8 mouse cellular contexts compared by ENCODE assay signal in the genomic region with DNA sequence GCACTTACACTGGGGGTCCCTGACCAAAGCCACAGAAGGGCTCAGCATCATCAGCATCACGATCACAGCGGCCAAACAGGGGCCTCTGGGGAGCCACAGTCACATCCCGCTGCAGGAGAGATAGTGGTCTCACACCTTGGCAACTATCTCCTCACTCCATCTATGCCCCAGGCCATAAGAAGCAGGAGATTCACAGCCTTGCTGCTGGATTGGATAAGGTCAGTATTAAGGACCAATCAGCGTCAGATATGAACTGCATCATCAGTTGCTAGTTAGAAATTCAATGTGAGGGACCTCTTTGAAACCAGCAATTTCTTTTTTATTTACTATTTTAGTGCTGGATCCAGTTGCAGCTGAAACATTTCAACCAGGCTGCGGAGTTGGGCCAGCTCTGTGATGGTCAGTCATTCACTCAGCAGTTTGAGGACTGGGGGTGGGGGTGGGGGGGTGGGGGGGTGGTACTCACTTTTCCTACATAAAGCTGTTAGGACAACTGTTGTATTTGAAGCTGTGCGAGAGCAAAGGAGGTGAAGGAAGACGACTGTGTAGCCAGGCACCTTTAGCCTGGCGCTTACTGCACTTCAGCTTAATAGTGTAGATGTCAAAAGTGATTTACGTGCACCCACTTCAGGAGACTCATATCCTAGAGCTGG. TPM values are rescaled to one million over a fixed set of nuclear protein-coding genes. Genes with fewer than 3 reads are reported as not detected.
DNase-seq lines count a peak whose midpoint lies in the region; TF ChIP-seq lines count a peak whose summit lies in the region.

No protein-coding gene starts in this region.

- no peaks in the 10 kb centered on the region for H3K9me3 ChIP-seq in ES-E14 (ENCODE audit: control insufficient read depth, insufficient read depth, low read depth, low read length)
- H3K9me3 ChIP-seq in forebrain, embryonic 10.5 days = no peaks in the 10 kb centered on the region; the same call in 1 of the 2 replicates
- H3K9me3 ChIP-seq in hindbrain, embryonic 10.5 days = no peaks in the 10 kb centered on the region

- H3K4me1 ChIP-seq in ES-E14 (ENCODE audit: control insufficient read depth in 2 of 2, insufficient read depth in 2 of 2, low read length in 2 of 2, poor library complexity in 1 of 2) = no peaks in the 10 kb centered on the region; a peak in 1 of 4 replicates
- peaks cover 16% of the 10 kb centered on the region for H3K4me1 ChIP-seq in forebrain, embryonic 10.5 days
- H3K4me1 ChIP-seq in hindbrain, embryonic 10.5 days (replicated peaks) = peaks cover 15% of the 10 kb centered on the region

- DNase-seq in ES-E14 (ENCODE audit: low read depth, low spot score) (peak; percentile 87), MN1 (ENCODE audit: low spot score) (no peak)
- DNase-seq in brain, adult 2 months (ENCODE audit: low read depth, low spot score) = peak; percentile 94
- peak; percentile 20 for DNase-seq in forebrain, embryonic 10.5 days (ENCODE audit: extremely low spot score, low spot score)
- DNase-seq in hindbrain, embryonic 10.5 days (ENCODE audit: low spot score) = no peak
- DNase-seq in layer of hippocampus, adult 9-11 months = peak; percentile 86
- DNase-seq in lung, postnatal 10 days = peak; percentile 88
- peak; percentile 64 to 75 for DNase-seq in right cerebral cortex, adult 2 months (ENCODE audit: low spot score in 2 of 2)

- in situ Hi-C loops in ES-E14 (cut with MboI; ENCODE audit: low sequenced_read_pairs in 2 of 2, unreplicated experiment in 2 of 2) = no loop called here

- no peaks in the 10 kb centered on the region for H3K36me3 ChIP-seq in ES-E14 (ENCODE audit: control insufficient read depth, insufficient read depth, low read length, poor library complexity, severe bottlenecking)
- no peaks in the 10 kb centered on the region for H3K36me3 ChIP-seq in forebrain, embryonic 10.5 days (replicated peaks)
- no peaks in the 10 kb centered on the region for H3K36me3 ChIP-seq in hindbrain, embryonic 10.5 days

- H3K4me3 ChIP-seq in ES-E14 (ENCODE audit: insufficient read depth in 1 of 2, low read depth in 1 of 2, low read length in 2 of 2, poor library complexity in 1 of 2, severe bottlenecking in 1 of 2) = peak overlapping the region; percentile 69 to 88
- H3K4me3 ChIP-seq in forebrain, embryonic 10.5 days = peak overlapping the region; percentile 69
- H3K4me3 ChIP-seq in hindbrain, embryonic 10.5 days = peak overlapping the region; percentile 68

- H3K9ac ChIP-seq in ES-E14 (ENCODE audit: insufficient read depth, low read depth, low read length, poor library complexity, severe bottlenecking) = no peak overlapping the region

- no peak overlapping the region for H3K27ac ChIP-seq in ES-E14 (ENCODE audit: insufficient read depth, low read depth, low read length, poor library complexity, severe bottlenecking)
- H3K27ac ChIP-seq in forebrain, embryonic 10.5 days = peak overlapping the region; percentile 97
- H3K27ac ChIP-seq in hindbrain, embryonic 10.5 days = peak overlapping the region; percentile 97

- WGBS in forebrain, embryonic 10.5 days = 9% methylated on average over 9 of the region's 9 CpGs
- WGBS in hindbrain, embryonic 10.5 days = 16% methylated on average over 9 of the region's 9 CpGs

- H3K27me3 ChIP-seq in forebrain, embryonic 10.5 days (ENCODE audit: poor library complexity, severe bottlenecking) = no peaks in the 10 kb centered on the region
- H3K27me3 ChIP-seq in hindbrain, embryonic 10.5 days (ENCODE audit: insufficient read depth, poor library complexity, severe bottlenecking) = no peaks in the 10 kb centered on the region

TF ChIP-seq in ES-E14, 5 proteins besides CTCF, POLR2A, EP300 and RAD21:
- TF ChIP-seq ZC3H11A (IDR thresholded peaks at IDR 0.05; ENCODE audit: borderline replicate concordance, low read depth, low read length) = no peak
- TF ChIP-seq CHD2 (IDR thresholded peaks at IDR 0.05; ENCODE audit: low read depth, low read length) = peak; percentile 96
- no peak for TF ChIP-seq MAFK (IDR thresholded peaks at IDR 0.05; ENCODE audit: insufficient read depth, low read depth, low read length)
- TF ChIP-seq ZNF384 (IDR thresholded peaks at IDR 0.05; ENCODE audit: low read depth, low read length) = no peak

RNA-seq across cellular contexts. Expression of gene BC051142, which starts 0.4 kb away (rescaled TPM):
- not detected in 2 replicates for total RNA-seq in ES-E14 (2012; rRNA removed)
- 1.3 and 1.6 TPM in 2 replicates for polyA plus RNA-seq in forebrain, embryonic 10.5 days (2016; fragmentation: Nextera tagmentation; extraction: Ambion mirVana)
- polyA plus RNA-seq in hindbrain, embryonic 10.5 days (2016; fragmentation: Nextera tagmentation; extraction: Ambion mirVana) = 1.4 and 2.0 TPM in 2 replicates

RNA-seq across cellular contexts. Expression of gene Btnl1, which starts 21.3 kb away (rescaled TPM):
- not detected in 2 replicates for total RNA-seq in ES-E14 (2012; rRNA removed)
- not detected in 2 replicates for polyA plus RNA-seq in forebrain, embryonic 10.5 days (2016; fragmentation: Nextera tagmentation; extraction: Ambion mirVana)
- polyA plus RNA-seq in hindbrain, embryonic 10.5 days (2016; fragmentation: Nextera tagmentation; extraction: Ambion mirVana) = not detected in 2 replicates

RNA-seq across cellular contexts. Expression of gene Btnl2, which starts 43.6 kb away (rescaled TPM):
- not detected in 2 replicates for total RNA-seq in ES-E14 (2012; rRNA removed)
- polyA plus RNA-seq in forebrain, embryonic 10.5 days (2016; fragmentation: Nextera tagmentation; extraction: Ambion mirVana) = not detected in 2 replicates
- polyA plus RNA-seq in hindbrain, embryonic 10.5 days (2016; fragmentation: Nextera tagmentation; extraction: Ambion mirVana) = not detected in 2 replicates

Comparison
In these comparisons a context has a peak if more than half of its experiments do, and no peak if none do; other contexts are left out.
1. DNase-seq: peak in ES-E14 (single experiment), brain, adult 2 months (single experiment), forebrain, embryonic 10.5 days (single experiment), layer of hippocampus, adult 9-11 months (single experiment), lung, postnatal 10 days (single experiment) and right cerebral cortex, adult 2 months (2 of 2); none in hindbrain, embryonic 10.5 days (single experiment) and MN1 (single experiment).
2. Peak in every context shown above with its lines, with median percentiles within 50 percentile points of each other: H3K4me3 ChIP-seq.